ENCODE assay signal across 9 mouse cellular contexts in genomic region chr11:75768091-75768989, GRCm38 (mm10). TPM values are rescaled to one million over a fixed set of nuclear protein-coding genes. Genes with fewer than 3 reads are reported as not detected.
A peak's percentile ranks its signal among the peaks of the same experiment; 100 is the strongest.
DNase-seq lines count a peak whose midpoint lies in the region; ATAC-seq lines count a peak whose summit lies in the region.
"Had no signal": no experiment of that assay in that cellular context is flagged by ENCODE, and none has a peak within 500 bp of the region (broad histone marks: within the 10 kb centered on the region; RNA-seq: fewer than 3 reads in every experiment).

No protein-coding gene starts in this region.

- H3K36me3 ChIP-seq in heart, embryonic 12.5 days: peaks cover 37% of the 10 kb centered on the region
- peaks cover 40% of the 10 kb centered on the region for H3K36me3 ChIP-seq in midbrain, embryonic 12.5 days
- peaks cover 24% of the 10 kb centered on the region for H3K36me3 ChIP-seq in midbrain, embryonic 16.5 days (ENCODE audit: control insufficient read depth, insufficient read depth, low read length)
- peaks cover 8% of the 10 kb centered on the region for H3K36me3 ChIP-seq in intestine, embryonic 16.5 days (ENCODE audit: control insufficient read depth, insufficient read depth, low read length)
- H3K36me3 ChIP-seq in stomach, embryonic 14.5 days (ENCODE audit: control insufficient read depth, insufficient read depth, low read length): peaks cover 38% of the 10 kb centered on the region

- 0 out of 2 replicates have a peak, but pooled peaks cover 16% of the 10 kb centered on the region for H3K27me3 ChIP-seq in heart, embryonic 12.5 days (replicated peaks)
- H3K27me3 ChIP-seq in midbrain, embryonic 12.5 days: peaks cover 7% of the 10 kb centered on the region; the same call in 1 of the 2 replicates
- H3K27me3 ChIP-seq in midbrain, embryonic 16.5 days (ENCODE audit: control insufficient read depth, insufficient read depth, low read depth, low read length): no peaks in the 10 kb centered on the region
- H3K27me3 ChIP-seq in intestine, embryonic 16.5 days (replicated peaks; ENCODE audit: control insufficient read depth, insufficient read depth, low read length): no peaks in the 10 kb centered on the region
- no peaks in the 10 kb centered on the region for H3K27me3 ChIP-seq in stomach, embryonic 14.5 days (ENCODE audit: control insufficient read depth, insufficient read depth, low read length)

- no peaks in the 10 kb centered on the region for H3K9me3 ChIP-seq in heart, embryonic 12.5 days (replicated peaks)
- no peaks in the 10 kb centered on the region for H3K9me3 ChIP-seq in midbrain, embryonic 12.5 days
- H3K9me3 ChIP-seq in midbrain, embryonic 16.5 days (replicated peaks; ENCODE audit: control insufficient read depth, low read length, poor library complexity, severe bottlenecking): no peaks in the 10 kb centered on the region
- H3K9me3 ChIP-seq in intestine, embryonic 16.5 days (ENCODE audit: control insufficient read depth, low read length): no peaks in the 10 kb centered on the region
- no peaks in the 10 kb centered on the region for H3K9me3 ChIP-seq in stomach, embryonic 14.5 days (ENCODE audit: control insufficient read depth, low read depth, low read length)
- H3K9me3 ChIP-seq: G1E had no signal

- H3K4me3 ChIP-seq in heart, embryonic 12.5 days: no peak overlapping the region
- H3K4me3 ChIP-seq in midbrain, embryonic 12.5 days: no peak overlapping the region
- H3K4me3 ChIP-seq in midbrain, embryonic 16.5 days (ENCODE audit: low read depth, low read length): no peak overlapping the region
- no peak overlapping the region for H3K4me3 ChIP-seq in intestine, embryonic 16.5 days (ENCODE audit: low read length)
- H3K4me3 ChIP-seq in stomach, embryonic 14.5 days (ENCODE audit: low read depth, low read length): no peak overlapping the region

- H3K4me1 ChIP-seq in heart, embryonic 12.5 days (replicated peaks): peaks cover 3% of the 10 kb centered on the region; the same call in 1 of the 2 replicates
- peaks cover 7% of the 10 kb centered on the region for H3K4me1 ChIP-seq in midbrain, embryonic 12.5 days
- H3K4me1 ChIP-seq in midbrain, embryonic 16.5 days (ENCODE audit: control insufficient read depth, insufficient read depth, low read length): peaks cover 9% of the 10 kb centered on the region; the same call in 1 of the 2 replicates
- peaks cover 5% of the 10 kb centered on the region; the same call in 1 of the 2 replicates for H3K4me1 ChIP-seq in intestine, embryonic 16.5 days (ENCODE audit: control insufficient read depth, insufficient read depth, low read length)
- no peaks in the 10 kb centered on the region; the same call in 1 of the 2 replicates for H3K4me1 ChIP-seq in stomach, embryonic 14.5 days (ENCODE audit: control insufficient read depth, insufficient read depth, low read length)

- no peak overlapping the region for H3K27ac ChIP-seq in heart, embryonic 12.5 days (ENCODE audit: poor library complexity, severe bottlenecking)
- H3K27ac ChIP-seq in midbrain, embryonic 12.5 days (replicated peaks): peak overlapping the region; percentile 15; the same call in 1 of the 2 replicates
- no peak overlapping the region for H3K27ac ChIP-seq in midbrain, embryonic 16.5 days (ENCODE audit: low read length)
- H3K27ac ChIP-seq in intestine, embryonic 16.5 days (ENCODE audit: low read length): peak overlapping the region; percentile 24; the same call in 1 of the 2 replicates
- H3K27ac ChIP-seq in stomach, embryonic 14.5 days (ENCODE audit: low read length): no peak overlapping the region

- intact Hi-C loops in heart, postnatal 10 days (cut with DNase I): no loop called here

- peak overlapping the region; percentile 54 for H3K4me2 ChIP-seq in heart, embryonic 12.5 days
- no peak overlapping the region for H3K4me2 ChIP-seq in midbrain, embryonic 12.5 days (replicated peaks)
- no peak overlapping the region for H3K4me2 ChIP-seq in midbrain, embryonic 16.5 days (ENCODE audit: low read length)
- peak overlapping the region; percentile 55; the same call in 1 of the 2 replicates for H3K4me2 ChIP-seq in intestine, embryonic 16.5 days (ENCODE audit: low read depth, low read length)
- peak overlapping the region; percentile 38 for H3K4me2 ChIP-seq in stomach, embryonic 14.5 days (replicated peaks; ENCODE audit: low read depth, low read length)

- WGBS in heart, embryonic 12.5 days: 54% methylated on average over 6 of the region's 6 CpGs
- 57% methylated on average over 6 of the region's 6 CpGs for WGBS in midbrain, embryonic 12.5 days
- WGBS in midbrain, embryonic 16.5 days: 56% methylated on average over 6 of the region's 6 CpGs
- WGBS in intestine, embryonic 16.5 days: 52% methylated on average over 6 of the region's 6 CpGs
- WGBS in stomach, embryonic 14.5 days: 49% methylated on average over 6 of the region's 6 CpGs

- ATAC-seq in heart, embryonic 12.5 days (ENCODE audit: insufficient number of reproducible peaks, low FRiP score): no peak
- no peak for ATAC-seq in midbrain, embryonic 12.5 days (ENCODE audit: low FRiP score, low read depth)
- no peak for ATAC-seq in midbrain, embryonic 16.5 days
- no peak for ATAC-seq in intestine, embryonic 16.5 days
- ATAC-seq in stomach, embryonic 14.5 days (ENCODE audit: insufficient number of reproducible peaks, insufficient read depth, low FRiP score, low read depth): no peak
- ATAC-seq in activated CD4-positive, CD25-positive, alpha-beta regulatory T cell, adult 4 months: no peak

- H3K9ac ChIP-seq in heart, embryonic 12.5 days: no peak overlapping the region
- H3K9ac ChIP-seq in midbrain, embryonic 12.5 days (replicated peaks): no peak overlapping the region
- H3K9ac ChIP-seq in midbrain, embryonic 16.5 days (ENCODE audit: low read depth, low read length): no peak overlapping the region
- H3K9ac ChIP-seq in intestine, embryonic 16.5 days (ENCODE audit: low read depth, low read length): peak overlapping the region; percentile 11; the same call in 1 of the 2 replicates
- no peak overlapping the region for H3K9ac ChIP-seq in stomach, embryonic 14.5 days (replicated peaks; ENCODE audit: low read depth, low read length)

- DNase-seq in heart, postnatal 10 days: no peak
- DNase-seq in spleen, postnatal 14 days (ENCODE audit: low spot score in 2 of 2): no peak

RNA-seq across cellular contexts. Expression of gene Doc2b, which starts 27.5 kb away (rescaled TPM):
- polyA plus RNA-seq in heart, embryonic 12.5 days (2016; fragmentation: Nextera tagmentation; extraction: Ambion mirVana): 0.08 and 0.15 TPM in 2 replicates
- under 1 TPM; 0.40 to 0.41 TPM for total RNA-seq in heart, postnatal 10 days (2021)
- polyA plus RNA-seq in midbrain, embryonic 12.5 days (2016; fragmentation: Nextera tagmentation; extraction: Ambion mirVana): 0.50 and 0.59 TPM in 2 replicates
- 4.2 and 5.0 TPM in 2 replicates for polyA plus RNA-seq in midbrain, embryonic 16.5 days (2015; fragmentation: Nextera tagmentation; extraction: Ambion mirVana)
- 0.61 and 0.97 TPM in 2 replicates for polyA plus RNA-seq in intestine, embryonic 16.5 days (2015; fragmentation: Nextera tagmentation; extraction: Ambion mirVana)
- 2.5 and 2.6 TPM in 2 replicates for polyA plus RNA-seq in stomach, embryonic 14.5 days (2014; fragmentation: Nextera tagmentation; extraction: Ambion mirVana)
- not detected for polyA plus RNA-seq in activated CD4-positive, CD25-positive, alpha-beta regulatory T cell, adult 4 months (2017; shearing (Covaris generic))
- total RNA-seq: G1E had no signal
- polyA plus RNA-seq: G1E had no signal

RNA-seq across cellular contexts. Expression of gene Ywhae, which starts 35.7 kb away (rescaled TPM):
- polyA plus RNA-seq in heart, embryonic 12.5 days (2016; fragmentation: Nextera tagmentation; extraction: Ambion mirVana): 842 and 863 TPM in 2 replicates
- total RNA-seq in heart, postnatal 10 days (2021): 100 to 1,000 TPM; 738 to 749 TPM
- polyA plus RNA-seq in midbrain, embryonic 12.5 days (2016; fragmentation: Nextera tagmentation; extraction: Ambion mirVana): 1,324 and 1,373 TPM in 2 replicates
- 1,507 and 1,584 TPM in 2 replicates for polyA plus RNA-seq in midbrain, embryonic 16.5 days (2015; fragmentation: Nextera tagmentation; extraction: Ambion mirVana)
- polyA plus RNA-seq in intestine, embryonic 16.5 days (2015; fragmentation: Nextera tagmentation; extraction: Ambion mirVana): 648 and 718 TPM in 2 replicates
- polyA plus RNA-seq in stomach, embryonic 14.5 days (2014; fragmentation: Nextera tagmentation; extraction: Ambion mirVana): 887 and 916 TPM in 2 replicates
- polyA plus RNA-seq in activated CD4-positive, CD25-positive, alpha-beta regulatory T cell, adult 4 months (2017; shearing (Covaris generic)): 100 to 1,000 TPM; 479 to 486 TPM

Comparison
In these comparisons a context has a peak if more than half of its experiments do, and no peak if none do; other contexts are left out.
1. H3K27ac ChIP-seq: peak in midbrain, embryonic 12.5 days (single experiment) and intestine, embryonic 16.5 days (single experiment); none in heart, embryonic 12.5 days (single experiment), midbrain, embryonic 16.5 days (single experiment) and stomach, embryonic 14.5 days (single experiment).
2. H3K4me2 ChIP-seq: peak in heart, embryonic 12.5 days (single experiment), intestine, embryonic 16.5 days (single experiment) and stomach, embryonic 14.5 days (single experiment); none in midbrain, embryonic 12.5 days (single experiment) and midbrain, embryonic 16.5 days (single experiment).